Mouse (Mus musculus) bone marrow macrophage, adult 2 months (primary cell): Measurements from ENCODE around the gene Ulk4.

Experiments
- CTCF ChIP-seq: IDR thresholded peaks from 2 replicates; pipeline ENCODE4 v1.5.1; 2012; ENCODE audit warnings: low read depth, mild to moderate bottlenecking, low read length, moderate library complexity
- POLR2A ChIP-seq: IDR thresholded peaks from 2 replicates; pipeline ENCODE4 v1.6.1; 2012; ENCODE audit warnings: mild to moderate bottlenecking, low read depth, low read length, borderline replicate concordance

GRCm38 (mm10) chr9:120935634-120935922 is 341.4 kb downstream of the Ulk4 start:
- TF ChIP-seq POLR2A = no peak
- no peak for TF ChIP-seq CTCF
